Mouse (Mus musculus) midbrain, postnatal 0 days (tissue): Measurements from ENCODE around the gene Cyp4v3. TPM values are rescaled to one million over a fixed set of nuclear protein-coding genes. Genes with fewer than 3 reads are reported as not detected.

Source experiments
- ATAC-seq: fragments of 200-750 bp; cut with Nextera tagmentation; 2 replicates; pipeline ENCODE4 v1.8.0; 2017; ENCODE audit warnings: moderate number of reproducible peaks, mild to moderate bottlenecking, moderate TSS enrichment, moderate library complexity; ENCODE audit not compliant: low FRiP score
- DNase-seq: peaks from one replicate; pipeline ENCODE4 v3.0.0-alpha.2; 2015; ENCODE audit warnings: low spot score
- H3K27ac ChIP-seq: fragments of 300-500 bp; sonication (generic); 2 replicates; pipeline ENCODE4 v1.5.1; 2014; ENCODE audit warnings: low read depth, mild to moderate bottlenecking, low read length, mixed read lengths
- H3K27me3 ChIP-seq: fragments of 300-500 bp; sonication (generic); 2 replicates; pipeline ENCODE4 v1.6.1; 2014; ENCODE audit warnings: low read length, control low read depth, mixed read lengths; ENCODE audit not compliant: insufficient read depth
- H3K36me3 ChIP-seq: fragments of 300-500 bp; sonication (generic); 2 replicates; pipeline ENCODE4 v1.6.1; 2014; ENCODE audit warnings: low read length, control low read depth, mixed read lengths; ENCODE audit not compliant: insufficient read depth
- H3K4me1 ChIP-seq: fragments of 300-500 bp; sonication (generic); 2 replicates; pipeline ENCODE4 v1.6.1; 2014; ENCODE audit warnings: mild to moderate bottlenecking, control low read depth, antibody characterized with exemption, low read length, mixed read lengths; ENCODE audit not compliant: insufficient read depth
- H3K4me2 ChIP-seq: fragments of 300-500 bp; sonication (generic); 2 replicates; pipeline ENCODE4 v1.6.1; 2014; ENCODE audit warnings: low read depth, mild to moderate bottlenecking, low read length, mixed read lengths; ENCODE audit not compliant: poor library complexity, severe bottlenecking
- H3K4me3 ChIP-seq: fragments of 300-500 bp; sonication (generic); 2 replicates; pipeline ENCODE4 v1.5.1; 2014; ENCODE audit warnings: low read depth, mild to moderate bottlenecking, low read length, moderate library complexity
- H3K9ac ChIP-seq: fragments of 300-500 bp; sonication (generic); replicated peaks from 2 replicates; pipeline ENCODE4 v1.6.1; 2014; ENCODE audit warnings: mild to moderate bottlenecking, low read length, moderate library complexity, mixed read lengths; ENCODE audit not compliant: poor library complexity, severe bottlenecking
- H3K9me3 ChIP-seq: fragments of 300-500 bp; sonication (generic); 2 replicates; pipeline ENCODE4 v1.6.1; 2016; ENCODE audit warnings: low read length, control low read depth
- CTCF ChIP-seq: IDR thresholded peaks from 2 replicates; pipeline ENCODE4 v1.5.1; 2016; ENCODE audit warnings: antibody characterized with exemption, mild to moderate bottlenecking
- WGBS: fragments of 180-500 bp; shearing (Covaris S2); extraction: QIAGEN DNeasy Blood & Tissue Kit; methylation state at CpG from one replicate; pipeline ENCODE4 v1.1.7; 2014; 5-methylcytosine and 5-hydroxymethylcytosine counted together
- polyA plus RNA-seq: library from polyadenylated mRNA; unstranded; fragments of >200 nt; fragmentation: Nextera tagmentation; extraction: Ambion mirVana; gene quantifications from 2 replicates; pipeline ENCODE4 v1.2.1, GENCODE M21; 2015
- total RNA-seq: library from RNA; depleted of rRNA; stranded (reverse); fragments of >200 nt; gene quantifications from 2 replicates; pipeline ENCODE4 v1.2.3, GENCODE M21; 2014

Cyp4v3 gene
- total and polyA plus RNA-seq, 2 experiments from 2014 or later: 2.4 to 2.7 TPM

GRCm38 (mm10) chr8:45267611-45268391 is 65.2 kb downstream of the Cyp4v3 start:
- Histone ChIP-seq H3K4me3 (no peak overlapping the region), H3K27ac (no peak overlapping the region), H3K4me2 (no peak overlapping the region), H3K9ac (no peak overlapping the region), H3K4me1 (no peaks in the 10 kb centered on the region), H3K9me3 (no peaks in the 10 kb centered on the region), H3K36me3 (no peaks in the 10 kb centered on the region), H3K27me3 (no peaks in the 10 kb centered on the region)
- TF ChIP-seq CTCF: no peak
- DNase-seq (no peak), ATAC-seq (no peak)
- 86% methylated on average over 4 of the region's 4 CpGs for WGBS

- ATAC-seq: no peak
- no peak for DNase-seq
- Histone ChIP-seq H3K9me3 (no peaks in the 10 kb centered on the region), H3K4me2 (no peak overlapping the region), H3K27ac (no peak overlapping the region), H3K36me3 (no peaks in the 10 kb centered on the region), H3K4me3 (no peak overlapping the region), H3K9ac (no peak overlapping the region), H3K27me3 (no peaks in the 10 kb centered on the region), H3K4me1 (no peaks in the 10 kb centered on the region)
- no peak for TF ChIP-seq CTCF
- WGBS: 51% methylated on average over 8 of the region's 8 CpGs
Measured at GRCm38 (mm10) chr8:45266993-45267392, 66.0 kb downstream of the Cyp4v3 start.

GRCm38 (mm10) chr8:45264918-45265317 is 68.1 kb downstream of the Cyp4v3 start:
- Histone ChIP-seq H3K27me3 (no peaks in the 10 kb centered on the region), H3K36me3 (no peaks in the 10 kb centered on the region), H3K4me1 (no peaks in the 10 kb centered on the region), H3K4me2 (no peak overlapping the region), H3K4me3 (no peak overlapping the region), H3K27ac (no peak overlapping the region), H3K9ac (no peak overlapping the region), H3K9me3 (no peaks in the 10 kb centered on the region)
- ATAC-seq: no peak
- DNase-seq: no peak
- WGBS: 86% methylated on average over 4 of the region's 4 CpGs
- TF ChIP-seq CTCF: no peak

- Histone ChIP-seq H3K36me3 (no peaks in the 10 kb centered on the region), H3K4me1 (no peaks in the 10 kb centered on the region), H3K4me2 (no peak overlapping the region), H3K27ac (no peak overlapping the region), H3K27me3 (no peaks in the 10 kb centered on the region), H3K9me3 (no peaks in the 10 kb centered on the region), H3K9ac (no peak overlapping the region), H3K4me3 (no peak overlapping the region)
- DNase-seq (no peak), ATAC-seq (no peak)
- TF ChIP-seq CTCF: no peak
- 84% methylated on average over 3 of the region's 3 CpGs for WGBS
Measured at GRCm38 (mm10) chr8:45262851-45263250, 70.2 kb downstream of the Cyp4v3 start.

GRCm38 (mm10) chr8:45261920-45262319 is 71.1 kb downstream of the Cyp4v3 start, which contains the start of gene F11:
Gene F11, minus strand, starts transcription at chr8:45262031.
- Histone ChIP-seq H3K4me2 (no peak within 1 kb of the TSS), H3K9me3 (no peaks in the 10 kb centered on the region), H3K36me3 (no peaks in the 10 kb centered on the region), H3K27me3 (no peaks in the 10 kb centered on the region), H3K4me3 (no peak within 1 kb of the TSS), H3K4me1 (no peaks in the 10 kb centered on the region), H3K9ac (no peak within 1 kb of the TSS), H3K27ac (no peak within 1 kb of the TSS)
- TF ChIP-seq CTCF: no peak
- WGBS: 84% methylated on average over 10 of the region's 10 CpGs
- DNase-seq (no peak), ATAC-seq (no peak)

- Histone ChIP-seq H3K9ac (no peak overlapping the region), H3K9me3 (no peaks in the 10 kb centered on the region), H3K36me3 (no peaks in the 10 kb centered on the region), H3K27me3 (no peaks in the 10 kb centered on the region), H3K4me2 (no peak overlapping the region), H3K4me3 (no peak overlapping the region), H3K4me1 (no peaks in the 10 kb centered on the region), H3K27ac (no peak overlapping the region)
- DNase-seq (no peak), ATAC-seq (no peak)
- WGBS: 82% methylated on average over 8 of the region's 8 CpGs
- no peak for TF ChIP-seq CTCF
Measured at GRCm38 (mm10) chr8:45258421-45258820, 74.6 kb downstream of the Cyp4v3 start.
